Mouse (Mus musculus) gastrocnemius, postnatal 4 days (tissue): Measurements from ENCODE around the gene Acot4. TPM values are rescaled to one million over a fixed set of nuclear protein-coding genes. Genes with fewer than 3 reads are reported as not detected.
A peak's percentile ranks its signal among the peaks of the same experiment; 100 is the strongest.
"Not testable (repeated sequence)": the region's sequence is repeated elsewhere in the genome, so short reads cannot be mapped to it uniquely, and the experiment has no call there.

Experiments used
- DNase-seq, 2 experiments: peaks; one replicate each; pipeline ENCODE4 v3.0.0; 2021 to 2022; ENCODE audit warnings: low spot score in 2 of 2, mixed read lengths in 2 of 2
- long read RNA-seq, 2 experiments: library from polyadenylated mRNA; stranded (forward); transcript quantifications; one replicate each; pipeline ENCODE4 v2.0.0; 2021
- total RNA-seq, 2 experiments: library from RNA; stranded (reverse); gene quantifications; 2 replicates each; pipeline ENCODE4 v1.2.3; 2021

Gene Acot4
- under 1 TPM; 0.32 to 0.93 TPM for total RNA-seq
- long read RNA-seq, experiment 1: 0 reads
- long read RNA-seq, experiment 2, full-length matches to known transcripts: 3 of 3 reads
- long read RNA-seq, experiment 2, partial matches to known transcripts: 0 of 3 reads
- long read RNA-seq, experiment 2, other reads (novel, unspliced or antisense): 0 of 3 reads

DNA sequence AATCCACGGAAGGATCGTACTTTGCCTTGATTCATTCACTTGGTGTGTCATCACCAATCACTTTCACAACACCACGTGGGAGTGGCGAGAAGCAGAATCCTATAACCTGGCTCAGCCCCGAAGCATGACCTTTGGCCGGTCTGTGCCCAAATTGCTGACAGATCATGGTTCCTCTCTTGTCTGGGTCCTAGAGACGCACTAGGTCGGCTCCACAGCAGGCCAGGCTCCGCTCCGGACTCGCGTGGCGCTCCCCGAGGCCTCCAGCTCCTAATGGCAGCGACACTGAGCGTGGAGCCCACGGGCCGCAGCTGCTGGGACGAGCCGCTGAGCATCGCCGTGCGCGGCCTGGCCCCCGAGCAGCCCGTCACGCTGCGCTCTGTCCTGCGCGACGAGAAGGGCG is at the start of gene Acot4:
TSS of gene Acot4 (plus strand) at position 139 of the 400 bp plus-strand sequence.
- not testable (repeated sequence) for DNase-seq

DNA sequence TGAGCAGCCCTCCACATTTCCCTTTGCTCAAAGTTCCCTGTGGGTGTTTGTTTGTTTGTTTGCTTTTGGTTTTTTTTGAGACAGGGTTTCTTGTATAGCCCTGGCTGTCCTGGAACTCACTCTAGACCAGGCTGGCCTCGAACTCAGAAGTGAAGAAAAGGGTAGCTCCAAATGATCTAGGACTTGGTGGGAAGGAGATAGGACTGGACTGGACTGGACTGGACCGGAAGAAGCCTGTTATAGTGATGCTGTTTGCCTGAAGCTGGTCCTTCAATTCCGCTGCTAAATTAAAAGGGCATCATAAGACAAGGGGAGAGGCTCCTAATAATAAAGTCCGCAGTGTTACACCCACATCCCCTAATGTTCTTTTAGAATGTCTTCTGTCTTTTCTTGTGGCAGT is 49.7 kb upstream of the Acot4 start:
- no peak for DNase-seq

DNA sequence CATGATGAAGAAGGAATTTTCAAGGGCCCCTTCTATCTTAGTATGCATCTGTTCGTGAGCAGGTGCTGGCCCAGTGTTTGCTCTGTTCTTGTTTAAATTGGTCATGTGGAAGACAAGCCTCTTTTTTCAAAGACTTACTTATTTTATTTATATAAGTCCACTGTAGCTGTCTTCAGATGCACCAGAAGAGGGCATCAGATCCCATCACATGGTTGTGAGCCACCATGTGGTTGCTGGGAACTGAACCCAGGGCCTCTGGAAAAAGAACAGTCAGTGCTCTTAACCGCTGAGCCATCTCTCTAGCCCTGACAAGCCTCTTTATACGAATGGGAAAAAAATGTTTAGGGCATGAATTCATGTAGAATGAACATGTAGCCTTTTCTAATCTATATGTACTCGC is 48.8 kb upstream of the Acot4 start:
- no peak for DNase-seq

DNA sequence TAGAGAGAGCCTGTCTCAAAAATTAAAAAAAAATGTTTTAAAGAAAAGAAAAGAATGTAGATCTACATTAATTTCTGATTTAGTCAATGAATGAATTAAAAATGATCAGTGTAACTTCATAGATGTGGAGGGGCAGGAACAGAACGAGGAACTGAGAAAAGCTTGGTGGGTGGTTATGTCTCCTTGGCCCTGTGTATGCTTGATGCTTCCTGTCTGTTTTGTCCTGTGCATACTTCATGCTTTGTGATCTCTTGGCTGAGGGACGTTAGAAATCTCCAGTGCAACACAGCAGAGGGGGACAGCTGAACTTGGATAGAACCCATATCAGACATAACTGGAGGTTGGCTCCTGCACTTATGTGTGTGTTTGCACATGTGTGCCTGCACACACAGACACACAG is 41.0 kb upstream of the Acot4 start:
- DNase-seq: no peak

DNA sequence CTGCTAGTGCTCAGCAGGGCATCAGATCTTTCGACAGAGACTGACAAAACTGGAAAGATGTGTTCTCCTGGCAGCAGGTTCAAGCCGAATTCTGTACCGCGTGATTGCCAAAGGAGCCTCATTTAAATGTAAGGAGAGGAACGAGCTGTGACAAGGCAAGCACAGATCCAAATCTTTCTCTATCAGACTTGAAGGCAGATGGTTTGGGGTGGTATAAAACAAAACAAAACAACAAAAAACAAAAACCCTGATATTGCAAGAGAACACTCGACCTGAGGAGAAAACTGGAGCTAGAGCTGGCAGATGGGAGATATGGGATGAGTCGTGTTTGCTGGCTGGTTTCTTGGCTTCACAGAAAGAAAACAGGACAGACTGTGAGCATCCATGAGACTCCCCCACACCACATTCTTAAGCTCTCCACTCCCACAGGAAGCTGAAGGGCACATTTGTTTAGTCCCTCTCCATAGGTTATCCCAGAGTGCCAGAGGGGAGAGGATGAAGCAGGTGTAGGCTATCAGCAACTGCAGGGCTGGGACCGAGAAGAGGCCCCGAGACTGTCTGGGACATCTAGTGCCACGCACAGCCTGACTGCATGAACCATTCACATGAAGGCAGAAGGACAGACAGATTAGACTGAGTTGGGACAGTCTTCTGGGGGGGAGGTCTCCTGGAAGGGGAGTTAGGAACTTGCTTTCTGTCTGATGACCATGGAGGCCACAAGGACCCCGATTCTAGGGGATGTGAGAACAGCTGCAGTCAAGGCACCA is 39.7 kb upstream of the Acot4 start:
- no peak for DNase-seq

DNA sequence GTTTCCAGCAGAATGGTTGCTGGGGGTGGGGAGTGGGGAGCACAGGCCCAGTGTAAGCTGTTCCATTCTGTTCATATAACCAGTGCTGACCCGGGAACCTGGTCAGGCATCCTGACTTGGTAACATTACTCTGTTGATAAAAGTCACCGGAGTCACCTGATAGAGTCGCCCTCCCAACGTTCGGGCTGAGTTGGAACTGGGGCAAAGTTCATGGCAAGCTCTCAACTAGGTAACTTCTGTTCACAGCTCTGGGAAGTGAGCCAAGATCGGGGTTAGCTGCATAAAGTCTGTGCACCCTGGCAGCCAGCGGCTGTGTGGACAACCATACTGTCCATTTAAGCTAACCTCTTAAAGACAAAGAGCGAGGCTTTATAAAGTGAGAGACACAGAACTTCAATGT is 38.9 kb upstream of the Acot4 start:
- DNase-seq: peak in 1 of 2 experiments; percentile 41

DNA sequence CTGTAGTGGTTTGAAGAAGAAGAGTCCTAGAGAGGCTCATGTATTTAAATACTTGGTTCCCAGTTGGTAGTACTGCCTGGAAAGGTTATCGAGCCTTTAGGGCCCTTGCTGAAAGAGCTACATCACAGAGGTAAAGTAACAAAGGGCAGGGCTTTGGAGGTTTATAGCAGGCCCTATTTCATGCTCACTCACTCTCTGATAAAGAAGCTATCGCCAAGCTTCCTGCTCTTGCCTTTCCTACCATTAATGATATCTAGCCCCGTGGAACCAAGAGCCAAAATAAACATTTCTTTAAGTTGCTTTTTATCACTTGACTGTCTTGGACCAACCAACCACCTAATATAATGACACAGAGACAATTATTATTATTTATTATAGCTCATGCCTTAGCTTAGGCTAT is 37.8 kb upstream of the Acot4 start:
- DNase-seq: no peak

DNA sequence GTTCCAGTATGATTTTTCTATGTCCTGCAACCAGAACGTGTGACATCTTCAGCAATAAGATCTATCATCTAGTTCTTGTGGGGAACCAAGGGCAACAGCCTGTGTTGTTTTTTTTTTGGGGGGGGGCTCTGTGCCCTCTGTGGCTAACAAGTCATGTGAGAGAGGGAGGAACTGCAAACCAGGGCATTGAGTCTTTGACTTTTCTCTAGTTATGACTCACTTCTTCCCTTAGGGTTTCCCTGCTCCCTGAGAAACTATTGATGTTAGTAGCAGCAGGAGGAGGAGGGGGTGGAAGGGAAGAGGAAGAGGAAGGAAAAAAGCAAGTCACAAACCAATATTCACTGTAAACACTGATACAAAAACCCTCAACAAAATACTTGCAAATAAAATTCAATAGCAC is 34.3 kb upstream of the Acot4 start:
- DNase-seq: no peak

DNA sequence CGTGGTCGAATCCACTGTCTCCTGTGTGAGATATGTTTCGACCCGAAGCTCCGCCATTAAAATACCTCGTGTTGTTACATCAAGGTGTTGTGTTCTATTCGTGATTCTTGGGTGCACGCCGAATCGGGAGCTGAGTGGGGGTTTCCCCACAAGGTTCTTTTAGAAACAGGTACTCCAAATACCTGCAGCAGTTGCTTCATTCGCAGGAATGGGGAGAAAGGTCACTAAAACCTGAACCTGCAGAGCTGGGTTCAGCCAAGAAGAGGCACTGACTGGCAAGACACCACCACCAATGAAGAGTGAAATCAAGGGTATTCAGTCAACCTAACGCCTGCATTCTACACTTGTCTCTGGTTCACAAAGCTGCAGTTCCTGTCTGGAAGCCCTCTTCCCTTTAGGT is 29.9 kb upstream of the Acot4 start:
- DNase-seq: no peak

DNA sequence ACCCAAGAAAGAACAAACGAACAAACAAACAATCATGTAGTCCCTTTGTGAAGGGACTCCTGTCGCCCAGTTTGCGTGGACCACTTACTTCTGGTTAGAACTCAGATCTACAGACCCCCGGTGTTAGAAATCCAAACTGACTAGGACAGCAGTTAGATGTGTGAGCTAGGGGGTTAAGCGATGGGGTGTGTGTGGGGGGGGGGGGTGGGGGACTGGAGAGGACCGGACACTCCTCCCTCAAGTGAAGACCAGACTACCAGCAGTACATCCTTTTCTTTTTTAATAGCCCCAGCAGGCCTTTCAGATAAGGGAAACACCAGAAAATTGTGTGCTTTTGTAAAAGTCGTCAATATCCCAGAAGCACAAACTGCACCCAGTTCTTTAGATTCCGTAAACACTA is 29.4 kb upstream of the Acot4 start:
- DNase-seq: no peak

DNA sequence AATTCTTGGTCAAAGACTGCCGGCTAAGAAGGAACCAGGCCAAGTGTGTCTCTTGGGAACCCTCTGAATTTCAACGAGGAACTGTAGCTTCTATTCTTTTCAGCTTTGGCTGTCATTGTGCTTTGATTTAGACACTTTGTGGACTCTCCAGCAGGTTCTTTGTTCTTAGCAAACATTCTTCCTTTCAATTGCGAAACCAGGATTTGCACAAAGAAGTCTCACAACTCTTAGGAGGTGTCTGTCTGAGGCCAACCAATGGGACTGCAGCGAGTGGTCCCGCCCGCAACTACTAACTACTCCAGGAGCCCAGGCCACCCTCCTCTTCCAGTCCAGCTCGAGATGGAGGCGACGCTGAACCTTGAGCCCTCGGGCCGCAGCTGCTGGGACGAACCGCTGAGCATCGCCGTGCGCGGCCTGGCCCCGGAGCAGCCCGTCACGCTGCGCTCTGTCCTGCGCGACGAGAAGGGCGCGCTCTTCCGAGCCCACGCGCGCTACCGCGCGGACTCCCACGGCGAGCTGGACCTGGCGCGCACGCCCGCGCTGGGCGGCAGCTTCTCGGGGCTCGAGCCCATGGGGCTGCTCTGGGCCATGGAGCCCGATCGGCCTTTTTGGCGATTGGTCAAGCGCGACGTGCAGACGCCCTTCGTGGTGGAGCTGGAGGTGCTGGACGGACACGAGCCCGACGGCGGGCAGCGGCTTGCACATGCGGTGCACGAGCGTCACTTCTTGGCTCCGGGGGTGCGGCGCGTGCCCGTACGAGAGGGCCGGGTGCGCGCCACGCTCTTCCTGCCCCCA is 28.8 kb upstream of the Acot4 start, which contains the start of gene Acot1:
TSS of gene Acot1 (plus strand) at position 320 of the 795 bp plus-strand sequence.
- peak; percentile 27 to 69 for DNase-seq

DNA sequence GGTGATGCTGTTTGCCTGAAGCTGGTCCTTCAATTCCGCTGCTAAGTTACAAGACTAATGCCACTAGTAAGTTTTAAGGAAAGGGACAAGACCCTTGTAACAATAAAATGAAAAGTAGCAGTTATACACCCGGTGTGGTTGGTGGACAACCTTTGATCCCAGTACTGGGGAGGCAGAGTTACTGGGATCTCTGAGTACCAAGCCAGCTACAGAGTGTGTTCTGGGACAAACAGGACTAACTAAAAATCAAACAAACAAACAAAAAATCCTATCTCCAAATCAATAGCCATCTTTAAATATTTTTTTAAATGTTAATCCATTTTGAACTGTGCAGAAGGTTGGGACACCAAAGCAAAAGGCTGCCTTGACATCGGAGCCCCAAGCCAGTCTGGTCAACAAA is 28.0 kb upstream of the Acot4 start:
- no peak for DNase-seq

DNA sequence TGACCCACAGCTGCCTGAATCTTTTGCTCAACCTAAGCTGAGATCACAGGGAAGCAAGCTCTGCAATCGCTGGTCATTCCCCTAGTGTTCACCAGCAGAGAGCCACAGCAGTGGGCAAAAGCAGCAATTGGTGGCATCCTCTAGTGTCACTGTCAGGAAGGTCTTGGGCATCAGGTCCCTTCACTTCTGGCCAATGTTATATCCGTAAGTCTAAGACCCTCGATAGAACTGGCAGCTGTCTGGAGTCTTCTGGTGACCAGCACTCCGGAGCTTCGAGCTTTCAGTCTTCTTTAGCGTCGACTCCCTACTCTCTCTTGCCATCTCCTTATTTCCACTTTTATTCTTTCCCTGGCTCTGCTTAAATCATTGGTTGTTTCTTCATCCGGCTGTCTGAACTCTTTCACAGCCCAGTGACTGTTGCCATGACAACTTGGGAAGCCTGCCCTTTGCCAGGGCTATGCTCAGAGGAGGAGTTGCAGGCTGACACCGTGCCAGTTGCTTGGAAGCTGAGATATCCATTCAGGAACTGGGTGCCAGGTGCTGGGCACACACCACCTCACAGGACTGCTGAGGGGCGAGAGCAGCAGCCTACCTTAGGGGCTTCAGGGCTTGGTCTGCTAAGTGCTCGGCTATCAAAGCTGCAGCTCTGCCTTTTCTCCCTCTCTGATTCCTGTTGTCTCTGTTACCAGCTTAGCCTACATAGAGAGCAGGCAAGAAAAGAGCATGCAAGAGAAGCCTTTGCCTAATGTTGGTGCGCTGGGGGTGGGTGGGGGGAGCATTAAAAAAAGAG is 26.7 kb upstream of the Acot4 start:
- DNase-seq: peak in 1 of 2 experiments; percentile 65

DNA sequence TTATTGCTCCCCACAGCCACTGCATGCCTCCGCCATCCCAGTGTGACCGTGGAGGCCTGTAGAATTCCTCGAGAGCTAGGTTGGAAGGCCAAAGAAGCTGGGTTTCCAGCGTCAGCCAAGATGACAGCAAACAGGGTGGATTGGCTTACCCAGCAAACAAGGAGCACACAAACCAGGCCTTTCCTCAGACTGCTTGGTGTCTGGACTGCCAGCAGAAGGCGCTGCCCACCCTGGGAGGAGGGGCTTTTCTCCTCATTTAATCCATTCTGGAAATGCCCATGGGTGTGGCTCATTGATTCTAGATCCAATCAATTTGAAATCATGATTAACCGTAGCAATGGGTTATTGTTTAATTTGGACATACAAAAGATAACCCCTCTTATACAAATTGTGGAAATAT is 25.0 kb upstream of the Acot4 start:
- DNase-seq: no peak

DNA sequence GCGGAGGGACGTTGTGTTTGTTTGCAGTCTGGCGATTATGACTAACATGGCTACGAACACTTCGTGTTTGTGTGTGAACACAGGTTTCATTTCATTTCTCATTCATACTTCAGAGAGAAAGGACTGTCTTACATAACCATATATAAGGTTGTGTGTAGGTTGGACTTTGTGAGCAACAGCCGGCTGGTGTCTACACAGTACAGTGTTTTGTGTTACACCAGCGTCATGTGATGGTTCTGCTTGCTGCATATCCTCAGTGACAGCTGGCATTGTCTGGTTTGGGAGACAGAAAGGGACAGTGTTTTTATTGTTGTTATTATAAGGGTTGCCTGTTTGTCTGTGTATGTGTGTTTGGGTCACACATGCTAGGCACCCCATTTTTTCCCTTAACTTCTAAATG is 24.5 kb upstream of the Acot4 start:
- DNase-seq: no peak

DNA sequence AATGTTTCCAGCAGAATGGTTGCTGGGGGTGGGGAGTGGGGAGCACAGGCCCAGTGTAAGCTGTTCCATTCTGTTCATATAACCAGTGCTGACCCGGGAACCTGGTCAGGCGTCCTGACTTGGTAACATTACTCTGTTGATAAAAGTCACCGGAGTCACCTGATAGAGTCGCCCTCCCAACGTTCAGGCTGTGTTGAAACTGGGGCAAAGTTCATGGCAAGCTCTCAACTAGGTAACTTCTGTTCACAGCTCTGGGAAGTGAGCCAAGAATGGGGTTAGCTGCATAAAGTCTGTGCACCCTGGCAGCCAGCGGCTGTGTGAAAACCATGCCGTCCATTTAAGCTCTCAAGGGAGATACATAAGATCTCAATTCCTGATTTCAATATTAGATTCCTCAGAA is 17.7 kb upstream of the Acot4 start:
- DNase-seq: peak in 1 of 2 experiments; percentile 44

DNA sequence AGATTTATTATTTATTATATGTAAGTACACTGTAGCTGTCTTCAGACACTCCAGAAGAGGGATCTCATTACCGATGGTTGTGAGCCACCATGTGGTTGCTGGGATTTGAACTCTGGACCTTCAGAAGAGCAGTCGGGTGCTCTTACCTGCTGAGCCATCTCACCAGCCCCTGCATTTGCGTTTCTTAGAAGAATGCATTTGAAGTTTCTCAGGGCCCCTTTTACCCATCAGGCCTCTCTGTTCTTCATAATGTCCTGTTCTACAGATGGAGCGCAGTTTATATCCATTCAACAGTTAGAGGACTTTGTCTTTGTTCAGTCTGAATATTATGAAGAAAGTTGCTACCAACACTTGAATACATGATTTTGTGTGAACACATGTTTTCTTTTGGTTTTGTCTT is 15.9 kb upstream of the Acot4 start:
- DNase-seq: not testable (repeated sequence)

DNA sequence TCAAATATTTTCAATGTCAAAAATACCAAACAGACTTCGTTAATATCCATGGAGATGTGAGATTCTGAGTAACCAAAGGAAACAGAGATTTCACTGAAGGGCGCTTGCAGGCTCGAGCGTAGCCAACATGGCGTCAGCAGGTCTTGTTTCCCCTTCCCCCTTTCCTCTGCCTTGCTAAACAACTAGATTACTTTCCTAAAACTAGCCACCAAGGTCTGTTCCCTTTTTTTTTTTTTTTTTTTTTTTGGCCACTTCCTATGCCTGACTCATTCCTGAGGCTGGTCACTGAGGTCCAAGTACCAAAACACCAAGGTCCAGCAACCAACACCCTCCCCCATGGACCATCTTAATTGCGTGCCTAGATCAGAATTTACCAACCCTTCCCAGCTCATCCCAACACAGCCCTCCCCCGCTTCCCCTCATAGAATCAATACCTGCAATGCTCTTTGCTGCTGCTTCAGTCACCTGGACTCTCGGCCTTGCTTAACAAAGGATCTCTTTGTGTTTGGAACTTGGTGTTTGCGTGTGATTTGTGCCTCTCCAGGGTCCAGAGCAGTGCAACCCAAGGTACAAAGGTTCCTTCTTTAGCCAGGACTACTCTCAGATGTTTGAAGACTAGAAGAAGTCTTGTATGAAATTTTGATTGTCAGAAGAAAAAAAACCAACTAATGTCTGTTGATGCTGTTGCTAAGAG is 15.0 kb upstream of the Acot4 start:
- DNase-seq: no peak

DNA sequence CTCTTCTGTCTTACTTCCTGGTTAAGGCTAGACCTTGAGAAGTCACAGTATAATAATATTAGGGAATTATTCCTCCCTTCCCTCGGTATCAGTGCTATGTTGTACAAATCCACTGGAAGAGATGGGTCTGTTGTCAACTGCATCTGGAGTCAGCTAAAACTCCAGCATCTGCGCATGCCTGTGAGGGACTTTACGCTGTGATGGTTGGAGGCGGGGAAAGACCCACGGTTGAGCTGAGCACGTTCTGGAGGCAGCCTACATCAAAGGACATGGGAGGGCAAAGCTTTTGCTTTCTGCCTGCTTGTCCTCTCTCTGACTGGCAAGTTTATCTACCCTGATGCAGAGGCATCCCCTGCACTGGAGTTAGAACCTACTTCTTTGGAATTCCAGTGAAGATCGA is 12.3 kb upstream of the Acot4 start:
- no peak for DNase-seq

DNA sequence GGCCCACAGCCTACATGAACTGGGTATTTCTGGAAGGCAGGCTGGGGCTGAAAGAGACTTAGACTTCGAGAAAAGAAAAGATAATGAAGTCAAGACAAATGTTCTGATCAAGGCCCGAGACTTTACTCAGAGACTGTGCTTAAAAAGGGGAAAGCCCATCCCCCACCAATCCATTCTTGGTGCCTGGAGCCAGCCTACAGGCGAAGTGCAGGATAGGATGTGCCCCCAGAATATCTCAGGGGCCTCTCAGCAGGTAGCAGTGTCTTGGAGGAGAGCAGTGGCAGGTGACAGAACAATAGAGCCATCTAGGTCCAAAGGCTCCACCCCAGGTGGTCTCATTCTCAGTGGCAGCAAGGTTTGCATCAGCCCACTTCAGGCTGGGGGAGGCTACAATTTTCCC is 9.9 kb upstream of the Acot4 start:
- not testable (repeated sequence) for DNase-seq

DNA sequence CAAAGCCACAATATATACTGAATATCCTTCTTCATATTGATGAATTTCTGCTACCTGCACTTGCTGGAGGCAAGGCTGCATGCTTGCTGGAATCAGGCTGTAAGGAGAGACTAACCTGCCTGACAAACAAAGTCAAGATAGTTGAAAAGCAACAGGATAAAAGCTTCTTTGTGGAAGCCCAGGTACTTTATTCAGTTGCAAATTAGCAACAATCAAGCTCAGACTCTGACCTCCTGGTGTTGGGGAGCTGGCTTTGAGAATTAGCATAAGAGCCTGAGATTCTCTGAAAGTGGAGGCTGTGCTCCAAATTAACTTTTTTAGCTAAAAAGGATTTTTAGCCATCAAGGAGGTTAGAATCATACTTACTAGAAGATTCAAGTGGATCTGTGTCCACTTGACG is 9.1 kb upstream of the Acot4 start:
- DNase-seq: not testable (repeated sequence)
